Mouse (Mus musculus): ENCODE measurements at regions not wholly inside any gene's neighbourhood (a gene's known extent, or its start where the extent isn't known, plus 50 kb on each side); places are given as distances from the start of the nearest gene placed in this dataset.
A peak's percentile ranks its signal among the peaks of the same experiment; 100 is the strongest.

GRCm38 (mm10) chr11:71652381-71652775 is 97.3 kb upstream of the Wscd1 start:
- H3K4me3 ChIP-seq (ENCODE audit: low read depth, low read length): no peak overlapping the region
- H3K36me3 ChIP-seq (ENCODE audit: control insufficient read depth, insufficient read depth, low read length): no peaks in the 10 kb centered on the region
- no peak overlapping the region for H3K27ac ChIP-seq (ENCODE audit: insufficient read depth, low read depth, low read length)
- TF ChIP-seq POLR2A (IDR thresholded peaks at IDR 0.05; ENCODE audit: low read depth, low read length) (no peak), CTCF (IDR thresholded peaks at IDR 0.05; ENCODE audit: extremely low read depth, insufficient read length, insufficient replicate concordance, low read depth, low read length) (no peak)
- no peaks in the 10 kb centered on the region for H3K27me3 ChIP-seq (ENCODE audit: control insufficient read depth, insufficient read depth, low read length)
- no peaks in the 10 kb centered on the region for H3K4me1 ChIP-seq (ENCODE audit: control insufficient read depth, insufficient read depth, insufficient read length, low read length)
- WGBS: 74% methylated on average over 5 of the region's 5 CpGs

GRCm38 (mm10) chr11:71658346-71658745 is 91.4 kb upstream of the Wscd1 start:
- Histone ChIP-seq H3K4me1 (ENCODE audit: control insufficient read depth, insufficient read depth, insufficient read length, low read length) (no peaks in the 10 kb centered on the region), H3K4me3 (ENCODE audit: low read depth, low read length) (no peak overlapping the region), H3K36me3 (ENCODE audit: control insufficient read depth, insufficient read depth, low read length) (no peaks in the 10 kb centered on the region), H3K27me3 (ENCODE audit: control insufficient read depth, insufficient read depth, low read length) (no peaks in the 10 kb centered on the region), H3K27ac (ENCODE audit: insufficient read depth, low read depth, low read length) (no peak overlapping the region)
- 69% methylated on average over 2 of the region's 2 CpGs for WGBS
- TF ChIP-seq CTCF (IDR thresholded peaks at IDR 0.05; ENCODE audit: extremely low read depth, insufficient read length, insufficient replicate concordance, low read depth, low read length) (no peak), POLR2A (IDR thresholded peaks at IDR 0.05; ENCODE audit: low read depth, low read length) (no peak)

GRCm38 (mm10) chr11:71670111-71671050 is 79.3 kb upstream of the Wscd1 start:
- no peaks in the 10 kb centered on the region for H3K36me3 ChIP-seq (ENCODE audit: control insufficient read depth, insufficient read depth, low read length)
- no peak overlapping the region for H3K27ac ChIP-seq (ENCODE audit: insufficient read depth, low read depth, low read length)
- H3K4me3 ChIP-seq (ENCODE audit: low read depth, low read length): no peak overlapping the region
- 68% methylated on average over 19 of the region's 19 CpGs for WGBS
- no peaks in the 10 kb centered on the region for H3K27me3 ChIP-seq (ENCODE audit: control insufficient read depth, insufficient read depth, low read length)
- no peaks in the 10 kb centered on the region; the same call in 1 of the 2 replicates for H3K4me1 ChIP-seq (ENCODE audit: control insufficient read depth, insufficient read depth, insufficient read length, low read length)
- TF ChIP-seq POLR2A (IDR thresholded peaks at IDR 0.05; ENCODE audit: low read depth, low read length): no peak

- H3K27ac ChIP-seq (ENCODE audit: insufficient read depth, low read depth, low read length): no peak overlapping the region
- TF ChIP-seq POLR2A (IDR thresholded peaks at IDR 0.05; ENCODE audit: low read depth, low read length) (no peak), CTCF (IDR thresholded peaks at IDR 0.05; ENCODE audit: extremely low read depth, insufficient read length, insufficient replicate concordance, low read depth, low read length) (no peak)
- H3K27me3 ChIP-seq (ENCODE audit: control insufficient read depth, insufficient read depth, low read length): no peaks in the 10 kb centered on the region
- H3K4me1 ChIP-seq (ENCODE audit: control insufficient read depth, insufficient read depth, insufficient read length, low read length): no peaks in the 10 kb centered on the region; the same call in 1 of the 2 replicates
- WGBS: 28% methylated on average over 8 of the region's 8 CpGs
- H3K4me3 ChIP-seq (ENCODE audit: low read depth, low read length): no peak overlapping the region
- H3K36me3 ChIP-seq (ENCODE audit: control insufficient read depth, insufficient read depth, low read length): no peaks in the 10 kb centered on the region
Observed at GRCm38 (mm10) chr11:71672171-71673050, 77.3 kb upstream of the Wscd1 start.

DNA sequence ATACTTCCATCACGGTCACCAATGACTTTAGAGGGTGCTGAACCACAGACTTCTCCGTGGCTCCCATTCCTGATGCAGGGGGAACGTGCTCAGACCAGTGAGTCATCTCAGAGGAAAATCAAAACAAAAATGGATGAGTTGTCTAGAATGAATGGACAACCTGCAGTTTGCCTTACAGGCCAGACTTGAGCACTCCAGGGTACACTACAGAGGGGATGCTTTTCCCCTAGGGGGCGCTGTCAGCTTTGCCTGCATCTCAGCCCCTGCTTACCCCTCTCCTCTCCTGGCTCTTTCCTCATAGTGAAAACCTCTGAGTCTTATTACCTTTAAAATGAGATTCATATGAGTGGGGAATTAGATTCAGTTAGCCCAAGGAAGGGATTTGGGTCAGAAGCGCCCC is 75.4 kb upstream of the Wscd1 start:
- no peaks in the 10 kb centered on the region for H3K36me3 ChIP-seq (ENCODE audit: control insufficient read depth, insufficient read depth, low read length)
- no peak overlapping the region for H3K4me3 ChIP-seq (ENCODE audit: low read depth, low read length)
- no peak overlapping the region for H3K27ac ChIP-seq (ENCODE audit: insufficient read depth, low read depth, low read length)
- no peaks in the 10 kb centered on the region for H3K27me3 ChIP-seq (ENCODE audit: control insufficient read depth, insufficient read depth, low read length)
- no peaks in the 10 kb centered on the region; the same call in 1 of the 2 replicates for H3K4me1 ChIP-seq (ENCODE audit: control insufficient read depth, insufficient read depth, insufficient read length, low read length)
- TF ChIP-seq CTCF (IDR thresholded peaks at IDR 0.05; ENCODE audit: extremely low read depth, insufficient read length, insufficient replicate concordance, low read depth, low read length) (peak; percentile 11; the same call in 1 of the 2 replicates), POLR2A (IDR thresholded peaks at IDR 0.05; ENCODE audit: low read depth, low read length) (no peak)
- 38% methylated on average over 5 of the region's 5 CpGs for WGBS

- TF ChIP-seq POLR2A (IDR thresholded peaks at IDR 0.05; ENCODE audit: low read depth, low read length) (no peak), CTCF (IDR thresholded peaks at IDR 0.05; ENCODE audit: extremely low read depth, insufficient read length, insufficient replicate concordance, low read depth, low read length) (no peak)
- WGBS: 46% methylated on average over 3 of the region's 3 CpGs
- Histone ChIP-seq H3K4me3 (ENCODE audit: low read depth, low read length) (no peak overlapping the region), H3K36me3 (ENCODE audit: control insufficient read depth, insufficient read depth, low read length) (no peaks in the 10 kb centered on the region), H3K27ac (ENCODE audit: insufficient read depth, low read depth, low read length) (no peak overlapping the region), H3K4me1 (ENCODE audit: control insufficient read depth, insufficient read depth, insufficient read length, low read length) (no peaks in the 10 kb centered on the region), H3K27me3 (ENCODE audit: control insufficient read depth, insufficient read depth, low read length) (no peaks in the 10 kb centered on the region)
Observed at GRCm38 (mm10) chr11:71675714-71676313, 73.9 kb upstream of the Wscd1 start.
